Mouse (Mus musculus) kidney, adult 18-20 months (tissue): Measurements from ENCODE around the gene Gm2016.
"Not testable (repeated sequence)": the region's sequence is repeated elsewhere in the genome, so short reads cannot be mapped to it uniquely, and the experiment has no call there.

Experiments
- DNase-seq: peaks from one replicate; pipeline ENCODE4 v3.0.0; 2021

Gene Gm2016

DNA sequence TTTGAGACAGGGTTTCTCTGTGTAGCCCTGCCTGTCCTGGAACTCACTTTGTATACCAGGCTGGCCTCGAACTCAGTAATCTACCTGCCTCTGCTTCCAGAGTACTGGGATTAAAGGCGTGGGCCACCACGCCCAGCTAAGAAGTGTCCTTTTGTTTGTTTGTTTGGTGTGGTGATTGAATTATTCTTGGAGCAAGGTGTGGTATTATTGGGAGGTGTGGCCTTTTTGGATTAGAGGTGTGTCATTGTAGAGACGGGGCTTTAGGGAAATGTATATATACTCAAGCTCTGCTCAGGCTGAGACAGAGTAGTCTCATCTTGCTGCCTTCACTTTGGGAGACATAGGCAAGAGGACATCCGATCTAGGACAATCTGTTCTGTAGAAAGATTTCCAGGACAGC, at the start of gene Gm2016:
Gene Gm2016 (plus strand): TSS at position 301 of the 400 bp plus-strand sequence.
- not testable (repeated sequence) for DNase-seq

DNA sequence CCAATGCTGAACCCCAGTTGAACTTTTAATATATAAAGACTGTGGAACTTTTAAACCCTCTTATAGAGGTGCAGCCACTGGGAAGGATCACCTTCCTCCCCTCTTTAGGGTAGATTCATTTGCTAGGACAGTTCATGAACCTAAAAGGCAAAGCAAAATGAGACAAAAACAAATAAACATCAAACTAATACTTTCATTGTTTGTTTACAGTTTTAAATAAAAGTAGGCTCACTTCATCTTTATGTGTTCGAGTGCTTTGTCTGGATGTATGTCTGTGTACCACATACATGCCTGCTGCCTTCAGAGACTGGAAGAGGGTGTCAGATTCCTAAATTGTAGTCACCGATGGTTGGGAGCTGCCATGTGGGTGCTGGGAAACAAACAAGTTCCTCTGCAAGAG, 31.6 kb upstream of the Gm2016 start, which contains the start of gene Gm2001:
Gene Gm2001 (minus strand): TSS at position 101 of the 400 bp plus-strand sequence.
- not testable (repeated sequence) for DNase-seq

DNA sequence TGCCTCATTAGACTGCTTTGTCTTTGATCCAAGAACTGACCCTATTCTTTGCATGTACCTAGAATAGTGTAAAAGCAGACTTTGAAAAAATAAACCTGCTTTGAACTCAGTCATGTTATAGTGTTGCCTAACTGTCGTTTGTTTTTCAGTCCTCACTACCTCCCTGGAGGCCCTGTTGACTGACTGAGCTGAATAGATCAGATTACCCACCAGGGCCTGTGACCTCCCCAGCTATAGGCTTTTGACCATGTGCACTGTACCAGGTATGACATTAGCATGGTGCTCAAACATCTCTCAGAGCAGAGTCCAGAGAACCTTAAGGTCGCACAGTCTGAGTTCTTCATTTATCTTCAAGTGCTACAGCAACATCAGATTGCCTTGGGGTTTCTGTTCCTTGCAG, 23.2 kb upstream of the Gm2016 start:
- DNase-seq: not testable (repeated sequence)

DNA sequence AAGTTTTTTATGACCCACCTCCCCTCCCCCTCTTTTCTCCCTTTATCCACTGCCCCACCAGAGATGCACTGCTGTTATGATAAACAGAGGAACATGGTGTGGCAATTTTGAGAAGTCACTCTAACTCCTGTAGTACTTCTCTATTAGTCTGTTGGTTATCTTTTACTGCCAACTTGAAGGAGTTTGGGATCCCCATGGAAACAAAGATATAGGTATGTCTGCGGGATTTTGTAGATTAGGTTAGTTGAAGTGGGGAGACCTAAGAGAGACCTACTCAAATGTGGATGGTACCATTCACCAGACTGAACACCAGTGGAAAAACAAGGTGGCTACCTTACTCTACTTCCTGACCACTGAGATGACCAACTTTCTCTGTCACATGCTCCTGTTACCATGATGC, 17.8 kb upstream of the Gm2016 start:
- DNase-seq: not testable (repeated sequence)

DNA sequence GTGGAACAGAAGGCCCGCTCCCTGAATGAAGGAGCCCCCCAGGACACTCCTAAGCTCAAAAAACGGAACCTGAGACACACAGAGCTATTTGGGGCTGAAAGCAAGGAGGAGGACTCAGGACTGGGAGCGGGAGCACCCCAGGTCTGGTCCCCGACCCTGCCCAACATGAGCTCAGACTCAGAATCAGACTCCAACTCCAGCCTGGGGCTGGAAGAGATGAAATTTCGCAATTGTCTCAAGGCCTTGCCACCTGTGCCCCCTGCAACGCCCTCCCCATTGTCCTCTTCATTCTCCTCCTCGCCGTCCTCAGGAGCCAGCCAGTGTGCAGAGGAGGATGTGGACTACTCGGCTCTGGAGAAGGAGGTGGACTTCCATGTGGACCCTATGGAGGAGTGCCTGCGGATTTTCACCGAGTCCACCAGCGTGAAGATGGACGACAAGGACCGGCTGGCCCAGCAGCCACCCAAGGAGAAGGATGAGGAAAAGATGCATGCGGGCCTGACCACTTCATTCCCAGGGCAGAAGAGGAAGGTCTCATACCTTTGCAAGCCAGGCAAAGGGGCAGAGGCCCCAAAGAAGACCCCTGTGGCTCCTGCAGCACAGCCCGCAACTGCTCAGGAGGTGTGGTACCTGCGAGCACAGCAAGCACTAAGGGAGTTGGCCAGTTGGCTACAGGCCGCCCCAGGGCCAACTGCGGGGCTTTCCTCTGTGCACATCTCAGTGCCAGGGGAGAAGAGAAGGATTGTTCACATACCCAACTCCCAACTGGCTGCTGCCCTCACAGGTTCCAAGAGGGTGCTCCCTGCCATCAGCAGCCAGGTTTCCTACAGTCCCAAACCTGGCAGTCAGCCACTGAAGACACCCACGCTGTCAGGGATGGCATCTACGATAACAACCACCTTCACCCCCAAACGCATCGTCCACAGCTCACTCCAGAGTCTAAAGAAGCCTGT, 11.9 kb upstream of the Gm2016 start:
- not testable (repeated sequence) for DNase-seq

DNA sequence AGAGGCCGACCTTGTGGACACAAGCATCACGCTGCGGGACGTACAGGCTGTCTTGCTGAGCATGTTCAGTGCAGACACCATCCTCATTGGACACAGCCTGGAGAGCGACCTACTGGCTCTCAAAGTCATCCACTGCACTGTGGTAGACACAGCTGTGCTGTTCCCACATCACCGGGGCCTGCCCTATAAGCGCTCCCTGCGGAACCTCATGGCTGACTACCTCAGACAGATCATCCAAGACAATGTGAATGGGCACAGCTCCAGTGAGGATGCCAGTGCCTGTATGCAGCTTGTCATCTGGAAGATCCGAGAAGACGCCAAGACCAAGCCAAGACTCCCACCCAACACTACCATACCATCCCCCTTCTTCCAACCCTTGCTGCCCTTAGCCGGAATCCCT, 10.2 kb upstream of the Gm2016 start:
- not testable (repeated sequence) for DNase-seq

DNA sequence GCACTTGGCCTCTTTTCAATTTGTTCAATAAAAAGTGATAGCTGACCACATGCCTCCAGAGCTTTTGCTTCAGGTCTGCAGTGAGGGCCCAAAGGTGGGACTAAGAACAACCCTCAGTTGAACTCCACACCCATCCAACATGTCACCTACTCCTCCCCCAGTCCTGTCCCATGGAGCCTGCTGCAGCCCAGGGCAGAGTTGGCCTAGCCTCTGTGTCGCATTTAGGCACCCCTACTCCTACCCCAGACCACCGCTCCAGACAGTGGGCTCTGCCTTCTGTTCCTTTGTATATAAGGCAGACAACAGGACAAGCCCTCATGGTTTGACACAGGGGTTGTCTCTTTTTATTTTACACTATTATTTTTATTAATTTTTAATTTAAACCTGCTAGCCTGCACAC, 9.8 kb upstream of the Gm2016 start:
- not testable (repeated sequence) for DNase-seq

DNA sequence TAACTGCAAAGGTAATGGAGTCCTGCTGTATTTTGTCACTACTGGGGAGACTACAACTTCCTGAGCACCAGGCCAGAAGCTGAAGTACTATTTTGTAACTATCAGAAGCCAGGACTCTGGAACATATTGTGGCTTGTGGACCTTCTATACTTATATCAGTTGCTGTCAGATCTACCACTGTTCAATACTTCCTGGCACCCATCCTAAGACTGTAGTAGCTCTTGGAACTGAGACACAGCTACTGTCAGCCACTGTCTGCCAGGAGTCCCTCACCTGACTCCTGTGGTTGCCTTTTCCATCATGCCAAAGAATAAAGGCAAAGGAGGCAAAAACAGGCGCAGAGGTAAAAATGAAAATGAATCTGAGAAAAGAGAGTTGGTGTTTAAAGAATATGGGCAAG, 21.2 kb downstream of the Gm2016 start, which contains the start of gene Gm2022:
Gene Gm2022 (plus strand): TSS at position 301 of the 400 bp plus-strand sequence.
- not testable (repeated sequence) for DNase-seq

DNA sequence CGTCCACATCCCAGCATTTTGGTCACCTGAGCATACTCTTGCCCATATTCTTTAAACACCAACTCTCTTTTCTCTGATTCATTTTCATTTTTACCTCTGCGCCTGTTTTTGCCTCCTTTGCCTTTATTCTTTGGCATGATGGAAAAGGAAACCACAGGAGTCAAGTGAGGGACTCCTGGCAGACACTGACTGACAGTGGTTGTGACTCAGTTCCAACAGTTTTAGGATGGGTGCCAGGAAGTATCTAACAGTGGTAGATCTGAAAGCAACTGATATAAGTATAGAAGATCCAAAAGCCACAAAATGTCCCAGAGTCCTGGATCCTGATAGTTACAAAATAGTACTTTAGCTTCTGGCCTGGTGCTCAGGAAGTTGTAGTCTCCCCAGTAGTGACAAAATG, 45.8 kb downstream of the Gm2016 start, which contains the start of gene Gm2035:
Gene Gm2035 (minus strand): TSS at position 137 of the 400 bp plus-strand sequence.
- DNase-seq: not testable (repeated sequence)
